Mouse (Mus musculus): ENCODE data around the gene Snx27.

Snx27 gene

DNA sequence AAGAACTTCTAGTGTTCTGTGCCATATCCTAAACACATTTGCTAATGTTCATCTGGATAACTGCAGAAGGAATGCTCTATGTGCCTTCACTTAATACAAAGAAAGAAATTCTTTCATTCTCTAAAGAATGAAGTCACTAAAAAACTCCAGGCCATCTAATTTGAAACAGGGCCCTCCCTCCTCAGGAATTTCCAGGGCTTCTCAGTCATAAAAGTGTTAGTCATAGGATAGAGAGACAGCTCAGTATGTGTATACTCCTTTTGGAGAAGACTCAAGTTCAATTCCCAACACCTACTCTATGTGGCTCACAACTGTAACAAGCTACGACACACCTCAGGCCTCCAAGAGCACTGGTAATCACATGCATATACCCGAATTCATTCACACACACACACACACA, 17.0 kb downstream of the Snx27 start:
- DNase-seq = no peak

DNA sequence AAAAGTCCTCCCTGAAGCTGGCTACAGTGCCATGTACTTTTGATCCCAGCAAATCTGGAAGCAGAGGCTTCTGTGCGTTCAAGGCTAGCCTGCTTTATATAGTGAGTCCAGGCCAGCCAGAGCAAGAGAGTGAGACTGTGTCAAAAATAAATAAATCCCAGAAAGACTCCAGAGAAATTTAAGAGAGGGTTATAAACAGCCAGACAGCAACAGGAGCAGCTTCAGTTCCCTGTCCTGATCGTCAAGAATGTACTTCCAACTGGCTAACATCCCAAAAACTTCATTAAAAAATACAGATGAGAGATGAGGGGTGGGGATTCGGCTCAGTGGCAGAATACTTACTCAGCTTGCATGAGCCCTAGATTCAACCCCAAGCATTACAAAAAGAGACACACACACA, 17.4 kb downstream of the Snx27 start:
- DNase-seq = no peak

- DNase-seq = no peak
Measured at GRCm38 (mm10) chr3:94564356-94565010, 18.0 kb downstream of the Snx27 start.

DNA sequence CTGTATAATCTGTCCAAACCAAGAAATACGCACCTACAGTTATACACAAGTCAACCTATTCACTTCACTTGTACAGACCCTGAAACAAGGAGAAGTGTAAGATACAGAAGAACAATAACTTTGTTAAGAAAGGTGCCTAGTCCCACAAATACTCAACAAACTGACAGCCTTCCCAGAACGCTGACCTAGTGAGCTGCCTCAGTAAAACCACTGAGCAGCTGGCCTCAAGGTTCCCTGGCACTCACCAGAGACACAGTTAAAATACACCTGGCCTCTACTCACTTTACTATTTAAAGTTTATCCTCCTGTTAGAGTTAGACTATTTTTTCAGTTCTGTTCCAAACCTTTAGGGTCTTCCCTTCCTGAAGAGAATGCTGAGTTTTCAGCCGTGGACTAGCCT, 19.4 kb downstream of the Snx27 start:
- DNase-seq = no peak

- DNase-seq = no peak
Measured at GRCm38 (mm10) chr3:94559931-94560429, 22.5 kb downstream of the Snx27 start.

GRCm38 (mm10) chr3:94549041-94549440, 33.5 kb downstream of the Snx27 start:
- DNase-seq = no peak

- DNase-seq = peak in 1 of 2 experiments; percentile 3
Measured at GRCm38 (mm10) chr3:94537187-94537586, 45.3 kb downstream of the Snx27 start.

DNA sequence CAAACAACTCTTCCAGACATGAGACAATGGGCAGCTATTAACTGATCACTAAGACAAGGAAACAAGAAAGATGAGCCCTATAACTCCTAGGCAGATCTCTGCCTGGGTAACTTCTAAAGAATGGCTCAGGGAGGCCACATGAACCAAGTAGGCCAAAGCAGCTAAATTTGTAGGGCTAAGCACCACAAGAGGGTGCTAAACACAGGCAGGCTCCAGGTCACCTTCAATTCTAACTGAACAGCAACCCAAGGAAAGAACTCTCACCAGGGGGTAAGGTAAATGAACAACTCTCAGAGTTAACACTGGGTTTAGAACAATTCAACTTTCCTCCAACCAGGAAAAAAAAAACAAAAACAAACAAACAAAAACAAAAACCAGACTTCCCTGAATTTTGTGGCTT, 48.5 kb downstream of the Snx27 start:
- peak; percentile 71 to 78 for DNase-seq

DNA sequence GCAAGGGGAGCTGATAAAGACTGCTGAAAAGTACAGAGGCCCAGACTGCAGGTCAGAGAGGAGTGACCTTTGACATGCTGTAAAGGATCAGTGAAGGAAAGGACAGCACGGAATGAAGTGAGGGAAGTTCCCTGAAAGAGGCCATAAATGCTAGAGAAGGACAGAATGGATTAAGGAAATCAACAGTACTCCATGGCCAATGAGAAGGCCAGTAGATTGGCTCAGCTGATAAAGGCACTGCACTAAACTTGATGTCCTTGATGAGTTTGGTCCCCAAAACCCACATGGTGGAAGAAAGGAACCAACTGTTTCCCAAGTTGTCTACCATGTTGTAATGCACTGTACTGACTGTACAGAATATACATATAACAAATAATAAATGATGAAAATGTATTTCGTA, 55.8 kb downstream of the Snx27 start:
- DNase-seq = no peak

GRCm38 (mm10) chr3:94506664-94507063, 75.9 kb downstream of the Snx27 start:
- peak in 1 of 2 experiments; percentile 45 for DNase-seq

DNA sequence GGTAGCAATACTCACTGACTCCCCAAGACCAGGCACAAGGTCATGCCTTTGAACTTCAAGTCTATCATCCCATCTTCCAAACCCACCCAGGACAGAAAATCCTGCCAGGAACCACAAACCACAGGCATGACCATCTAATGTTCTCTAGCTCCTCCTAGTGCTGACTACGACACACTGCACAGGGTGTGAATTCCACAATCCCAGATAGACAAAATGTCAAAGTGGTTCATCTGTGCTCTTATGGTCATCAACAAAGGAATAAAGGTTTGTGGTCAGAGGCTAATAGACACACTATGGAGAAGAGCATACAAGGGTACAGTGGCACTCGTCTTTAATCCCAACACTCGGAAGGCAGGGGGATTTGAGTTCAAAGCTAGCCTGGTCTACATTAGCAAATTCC, 80.3 kb downstream of the Snx27 start:
- DNase-seq = peak; percentile 10 to 49

GRCm38 (mm10) chr3:94497162-94497561, 85.4 kb downstream of the Snx27 start:
- no peak for DNase-seq

- no peak for DNase-seq
Measured at GRCm38 (mm10) chr3:94487581-94487980, 94.9 kb downstream of the Snx27 start.

DNA sequence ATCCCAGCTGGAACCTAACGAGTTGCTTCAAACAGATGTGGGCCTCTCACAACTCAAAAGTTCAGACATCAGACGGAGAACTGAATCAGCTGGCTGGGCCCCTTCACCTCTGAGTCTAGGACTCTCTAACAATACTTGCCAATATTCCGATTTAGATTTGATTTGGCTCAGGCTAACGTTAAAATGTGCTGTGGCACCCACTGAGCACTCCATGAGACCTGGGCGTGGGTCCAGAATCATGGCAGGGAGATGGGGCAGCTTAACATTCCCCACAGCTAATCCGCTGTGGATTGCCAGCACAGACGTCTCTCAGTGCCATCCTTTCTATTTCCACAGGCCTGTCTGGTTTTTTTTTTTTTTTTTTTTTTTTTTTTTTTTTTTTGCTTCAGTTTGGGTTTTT, 96.6 kb downstream of the Snx27 start:
- no peak for DNase-seq

- DNase-seq = peak in 1 of 2 experiments; percentile 22
Measured at GRCm38 (mm10) chr3:94483790-94484439, 98.6 kb downstream of the Snx27 start.

- no peak for DNase-seq
Measured at GRCm38 (mm10) chr3:94482764-94483385, 99.6 kb downstream of the Snx27 start.

DNA sequence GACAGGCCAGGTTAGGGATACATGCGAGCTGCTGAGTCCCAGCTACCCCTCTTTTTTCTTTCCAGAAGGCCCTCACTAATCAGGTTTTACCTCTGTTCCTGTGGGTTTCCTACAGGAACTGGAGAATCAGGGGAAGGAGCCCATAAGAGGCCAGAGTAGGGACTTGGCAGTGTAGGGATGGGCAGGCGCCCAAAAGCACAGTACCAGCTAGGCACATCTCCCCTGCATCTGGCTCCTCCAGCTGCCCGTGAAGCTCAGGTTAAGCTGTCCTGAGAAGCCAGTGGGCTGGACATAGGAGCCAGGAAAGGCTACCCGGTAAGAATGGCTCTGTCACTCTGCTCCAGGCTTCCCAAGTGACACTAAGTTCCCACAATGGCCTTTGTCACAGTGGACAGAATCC, 101.1 kb downstream of the Snx27 start:
- DNase-seq = no peak

DNA sequence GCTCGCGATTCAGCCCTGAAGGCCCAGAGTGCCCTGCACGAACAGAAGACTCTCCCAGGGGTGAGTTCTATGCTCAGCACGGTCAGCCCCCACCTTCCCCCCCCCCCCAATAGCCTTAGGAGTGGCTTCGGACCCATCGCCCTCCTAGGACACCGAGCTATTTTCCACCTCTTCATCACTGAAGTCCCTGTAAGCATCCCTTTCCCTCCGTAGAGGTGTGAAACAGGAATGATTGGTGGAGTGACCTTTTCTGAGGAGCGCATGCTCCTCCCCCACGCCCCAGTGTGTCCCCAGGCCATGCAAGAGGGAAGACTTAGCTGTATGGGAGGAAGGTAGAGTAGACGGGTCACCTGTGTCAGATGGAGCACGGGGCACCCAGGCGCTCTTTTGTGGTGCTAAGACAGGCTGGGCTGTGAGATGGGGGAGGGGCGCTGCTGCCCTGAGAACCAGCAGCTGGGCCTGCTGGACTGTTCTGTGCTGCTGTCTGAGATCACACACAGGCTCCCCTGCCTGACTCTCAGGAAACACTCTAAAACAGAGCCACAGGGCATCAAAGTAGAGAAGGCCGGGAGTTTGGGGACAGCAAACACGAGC, 102.1 kb downstream of the Snx27 start, which contains the start of gene Riiad1:
Riiad1 (minus strand) TSS at position 51 of the 594 bp plus-strand sequence.
- no peak for DNase-seq

DNA sequence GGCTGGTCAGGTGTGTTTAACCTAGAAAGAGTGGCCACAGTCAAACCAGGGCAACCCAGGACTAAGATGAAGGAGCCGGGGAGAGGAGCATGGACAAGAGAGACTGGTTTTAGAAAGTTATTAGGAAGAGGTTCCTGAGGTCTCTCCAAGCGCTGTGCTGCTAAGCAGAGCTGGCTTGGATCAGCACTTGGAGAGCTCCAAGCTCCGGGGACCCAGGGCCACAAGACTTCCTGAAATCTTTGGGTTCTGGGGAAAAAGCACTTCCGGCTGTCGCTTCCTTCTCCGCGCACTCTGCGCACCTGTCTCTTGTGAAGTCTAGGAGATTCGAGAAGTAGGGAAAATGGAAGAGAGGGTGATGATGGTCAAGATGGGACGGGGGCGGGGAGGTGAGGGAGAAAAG, 103.0 kb downstream of the Snx27 start:
- peak in 1 of 2 experiments; percentile 39 for DNase-seq

DNA sequence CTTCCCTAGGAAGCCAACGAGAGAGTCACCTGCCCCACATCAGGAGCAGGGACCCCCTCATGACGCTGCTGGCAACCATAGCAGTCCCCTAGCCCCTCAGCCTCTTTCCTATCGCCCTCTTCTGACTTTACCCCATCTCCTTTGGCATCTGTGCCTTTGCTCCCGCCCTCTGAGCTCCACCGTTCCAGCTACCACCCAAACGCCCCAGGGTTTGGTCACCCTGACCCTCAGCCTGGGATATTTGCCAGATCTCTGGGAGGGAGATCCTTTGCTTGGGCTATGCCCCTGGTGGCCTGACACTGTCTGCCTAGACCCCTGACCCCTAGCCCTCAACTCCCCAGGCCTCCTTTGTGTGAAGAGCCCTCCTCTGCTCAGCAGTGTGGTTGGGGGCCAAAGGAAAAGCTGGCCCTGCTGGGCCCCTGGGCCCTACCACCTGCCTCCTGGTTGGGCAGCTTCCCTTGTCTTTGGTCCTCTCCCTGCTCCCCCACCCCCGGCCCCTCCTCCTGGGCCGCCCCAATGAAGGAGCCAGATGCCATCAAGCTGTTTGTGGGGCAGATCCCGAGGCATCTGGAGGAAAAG, 103.8 kb downstream of the Snx27 start:
- DNase-seq = no peak

- DNase-seq = peak in 1 of 2 experiments; percentile 20
Measured at GRCm38 (mm10) chr3:94477981-94478422, 104.5 kb downstream of the Snx27 start, which contains the start of gene Celf3. TSS of gene Celf3 (plus strand) at chr3:94478295.

DNA sequence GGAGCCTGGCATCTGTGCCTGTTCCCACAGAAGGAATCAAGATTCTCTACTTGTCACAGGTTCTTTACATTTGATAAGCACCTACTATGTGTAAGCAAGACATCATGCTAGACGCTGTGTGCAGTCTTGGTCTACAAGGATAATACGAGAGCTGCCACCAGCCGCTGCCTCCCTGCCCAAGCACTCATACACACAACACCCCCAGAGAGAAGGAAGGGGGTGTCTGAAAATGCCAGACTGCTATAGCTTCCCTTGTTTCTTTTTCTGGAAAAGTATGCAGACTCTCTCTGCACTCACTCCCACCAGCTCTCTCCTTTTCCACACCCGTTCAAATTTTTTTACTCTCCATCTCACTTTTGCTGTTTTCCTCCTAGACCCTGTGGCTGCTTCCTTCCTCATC, 105.1 kb downstream of the Snx27 start:
- DNase-seq = no peak

Measured in kidney, postnatal 36 days (tissue).